Mouse (Mus musculus) midbrain, embryonic 15.5 days (tissue): ENCODE data around the gene Sbf2. TPM values are rescaled to one million over a fixed set of nuclear protein-coding genes. Genes with fewer than 3 reads are reported as not detected.

Experiments
- ATAC-seq: fragments of 200-750 bp; cut with Nextera tagmentation; replicated peaks from 2 replicates; pipeline ENCODE4 v1.8.0; 2017; ENCODE audit warnings: moderate TSS enrichment
- H3K27ac ChIP-seq: fragments of 300-500 bp; sonication (generic); 2 replicates; pipeline ENCODE4 v1.5.1; 2015; ENCODE audit warnings: mild to moderate bottlenecking, inconsistent platforms
- H3K27me3 ChIP-seq: fragments of 300-500 bp; sonication (generic); replicated peaks from 2 replicates; pipeline ENCODE4 v1.6.1; 2015; ENCODE audit warnings: inconsistent platforms
- H3K36me3 ChIP-seq: fragments of 300-500 bp; sonication (generic); replicated peaks from 2 replicates; pipeline ENCODE4 v1.6.1; 2015; ENCODE audit warnings: inconsistent platforms
- H3K4me1 ChIP-seq: fragments of 300-500 bp; sonication (generic); 2 replicates; pipeline ENCODE4 v1.6.1; 2015; ENCODE audit warnings: inconsistent platforms
- H3K4me2 ChIP-seq: fragments of 300-500 bp; sonication (generic); 2 replicates; pipeline ENCODE4 v1.6.1; 2015; ENCODE audit warnings: inconsistent platforms, mild to moderate bottlenecking, moderate library complexity
- H3K4me3 ChIP-seq: fragments of 300-500 bp; sonication (generic); 2 replicates; pipeline ENCODE4 v1.5.1; 2015; ENCODE audit warnings: mild to moderate bottlenecking, inconsistent platforms
- H3K9ac ChIP-seq: fragments of 300-500 bp; sonication (generic); 2 replicates; pipeline ENCODE4 v1.6.1; 2015; ENCODE audit warnings: mild to moderate bottlenecking, inconsistent platforms
- H3K9me3 ChIP-seq: fragments of 300-500 bp; sonication (generic); 2 replicates; pipeline ENCODE4 v1.6.1; 2016; ENCODE audit warnings: inconsistent platforms
- WGBS: fragments of 180-500 bp; shearing (Covaris S2); methylation state at CpG from one replicate; pipeline ENCODE4 v1.1.7; 2015; ENCODE audit warnings: mixed read lengths; 5-methylcytosine and 5-hydroxymethylcytosine counted together
- polyA plus RNA-seq: library from polyadenylated mRNA; unstranded; fragments of >200 nt; fragmentation: Nextera tagmentation; extraction: Ambion mirVana; gene quantifications from 2 replicates; pipeline ENCODE4 v1.2.1, GENCODE M21; 2015

Sbf2 gene
- polyA plus RNA-seq, 1 experiment from 2014 or later: 69.6 TPM

GRCm38 (mm10) chr7:110361516-110361915 is 253.2 kb downstream of the Sbf2 start:
- no peak overlapping the region for H3K4me3 ChIP-seq
- H3K27me3 ChIP-seq: no peaks in the 10 kb centered on the region
- H3K36me3 ChIP-seq: peaks cover 23% of the 10 kb centered on the region
- no peak overlapping the region for H3K9ac ChIP-seq
- no peaks in the 10 kb centered on the region for H3K9me3 ChIP-seq
- H3K4me2 ChIP-seq: no peak overlapping the region
- no peak for ATAC-seq
- H3K27ac ChIP-seq: no peak overlapping the region
- whole genome bisulfite sequencing: 90% methylated on average over 1 of the region's 1 CpGs
- no peaks in the 10 kb centered on the region for H3K4me1 ChIP-seq

- no peak overlapping the region for H3K9ac ChIP-seq
- no peak for ATAC-seq
- no peaks in the 10 kb centered on the region for H3K27me3 ChIP-seq
- peaks cover 18% of the 10 kb centered on the region for H3K36me3 ChIP-seq
- no peak overlapping the region for H3K4me3 ChIP-seq
- H3K4me2 ChIP-seq: no peak overlapping the region
- 93% methylated on average over 2 of the region's 2 CpGs for WGBS
- no peaks in the 10 kb centered on the region for H3K9me3 ChIP-seq
- H3K27ac ChIP-seq: no peak overlapping the region
- H3K4me1 ChIP-seq: no peaks in the 10 kb centered on the region
Observed at GRCm38 (mm10) chr7:110359391-110359790, 255.3 kb downstream of the Sbf2 start.

DNA sequence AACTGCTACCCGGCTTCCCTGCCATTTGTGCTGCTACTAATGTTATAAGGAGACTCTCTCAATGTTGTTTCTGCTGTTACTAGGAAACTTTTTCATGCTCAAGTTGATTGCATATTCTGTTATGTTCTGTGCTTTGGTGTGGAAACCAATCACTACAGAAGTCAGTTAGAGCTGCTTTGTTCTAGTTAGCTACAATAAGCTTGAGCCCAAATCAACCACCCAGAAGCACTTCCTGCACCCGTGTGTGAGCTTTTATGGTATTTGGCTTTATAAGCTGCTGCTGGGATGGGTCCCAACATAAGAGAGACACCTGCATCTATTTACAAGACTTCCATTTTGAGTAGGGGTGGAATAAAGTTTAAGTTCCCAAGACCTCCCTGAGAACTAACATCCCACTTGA is 260.8 kb downstream of the Sbf2 start:
- ATAC-seq: no peak
- no peak overlapping the region for H3K4me2 ChIP-seq
- no peaks in the 10 kb centered on the region for H3K9me3 ChIP-seq
- H3K36me3 ChIP-seq: peaks cover 6% of the 10 kb centered on the region
- WGBS: 91% methylated on average over 2 of the region's 2 CpGs
- H3K4me1 ChIP-seq: no peaks in the 10 kb centered on the region
- no peak overlapping the region for H3K4me3 ChIP-seq
- H3K27ac ChIP-seq: no peak overlapping the region
- no peak overlapping the region for H3K9ac ChIP-seq
- H3K27me3 ChIP-seq: no peaks in the 10 kb centered on the region

GRCm38 (mm10) chr7:110347250-110347649 is 267.5 kb downstream of the Sbf2 start:
- Histone ChIP-seq H3K27ac (no peak overlapping the region), H3K4me2 (no peak overlapping the region), H3K4me1 (no peaks in the 10 kb centered on the region), H3K36me3 (0 out of 2 replicates have a peak, but pooled peaks cover 3% of the 10 kb centered on the region), H3K4me3 (no peak overlapping the region), H3K27me3 (no peaks in the 10 kb centered on the region), H3K9me3 (no peaks in the 10 kb centered on the region), H3K9ac (no peak overlapping the region)
- WGBS: 98% methylated on average over 1 of the region's 1 CpGs
- no peak for ATAC-seq

- H3K9ac ChIP-seq: no peak overlapping the region
- H3K27me3 ChIP-seq: no peaks in the 10 kb centered on the region
- H3K36me3 ChIP-seq: peaks cover 26% of the 10 kb centered on the region
- no peak overlapping the region for H3K4me2 ChIP-seq
- H3K27ac ChIP-seq: no peak overlapping the region
- no peaks in the 10 kb centered on the region for H3K9me3 ChIP-seq
- 73% methylated on average over 4 of the region's 4 CpGs for WGBS
- no peak for ATAC-seq
- H3K4me1 ChIP-seq: no peaks in the 10 kb centered on the region
- H3K4me3 ChIP-seq: no peak overlapping the region
Observed at GRCm38 (mm10) chr7:110337601-110338000, 277.1 kb downstream of the Sbf2 start.

DNA sequence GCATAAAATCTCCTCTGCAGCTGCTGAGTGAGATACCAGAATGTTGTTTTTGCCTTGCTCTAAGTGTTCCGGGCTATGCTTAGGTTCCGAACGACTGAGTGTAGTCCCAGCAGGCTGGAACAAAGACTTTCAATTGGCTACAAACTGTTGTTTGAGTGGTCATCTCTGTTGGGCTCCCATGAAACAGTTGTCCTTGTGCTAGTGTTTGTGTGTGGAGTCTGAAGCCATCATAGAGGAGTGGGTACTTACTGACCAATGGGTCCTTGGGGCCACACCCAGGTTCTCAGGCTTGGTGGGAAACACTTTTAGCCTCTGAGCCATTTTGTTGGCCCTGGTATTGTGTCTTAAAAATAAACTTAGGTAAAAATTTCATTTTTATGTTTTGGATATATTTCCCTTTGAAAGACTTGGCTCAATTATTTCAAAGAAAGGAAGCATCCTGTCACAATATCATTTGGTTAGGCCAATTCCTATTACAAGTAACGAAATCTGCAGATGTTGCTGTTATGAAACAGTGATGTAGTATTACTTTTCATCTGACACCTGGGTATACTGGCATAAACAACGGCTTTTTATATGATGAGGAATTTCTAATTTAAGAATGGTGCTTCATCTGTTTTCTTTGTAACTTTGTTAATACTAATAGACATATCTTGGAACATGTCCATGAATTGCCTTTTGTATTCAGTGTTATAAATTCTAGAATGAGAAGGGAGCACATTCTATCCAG is 289.2 kb downstream of the Sbf2 start:
- Histone ChIP-seq H3K27me3 (no peaks in the 10 kb centered on the region), H3K36me3 (peaks cover 71% of the 10 kb centered on the region), H3K4me1 (no peaks in the 10 kb centered on the region)

GRCm38 (mm10) chr7:110324852-110325251 is 289.9 kb downstream of the Sbf2 start:
- 94% methylated on average over 1 of the region's 1 CpGs for WGBS
- H3K27me3 ChIP-seq: no peaks in the 10 kb centered on the region
- no peak overlapping the region for H3K4me2 ChIP-seq
- H3K4me1 ChIP-seq: no peaks in the 10 kb centered on the region
- H3K4me3 ChIP-seq: no peak overlapping the region
- no peak overlapping the region for H3K9ac ChIP-seq
- H3K27ac ChIP-seq: no peak overlapping the region
- ATAC-seq: no peak
- peaks cover 71% of the 10 kb centered on the region for H3K36me3 ChIP-seq
- no peaks in the 10 kb centered on the region for H3K9me3 ChIP-seq

More for the DNA sequence above, 289.2 kb downstream of the Sbf2 start:
- Histone ChIP-seq H3K9me3 (no peaks in the 10 kb centered on the region), H3K9ac (no peak overlapping the region), H3K4me3 (no peak overlapping the region), H3K27ac (no peak overlapping the region), H3K4me2 (no peak overlapping the region)
- WGBS: 95% methylated on average over 5 of the region's 5 CpGs
- ATAC-seq: no peak

GRCm38 (mm10) chr7:110321106-110321505 is 293.6 kb downstream of the Sbf2 start:
- Histone ChIP-seq H3K9ac (no peak overlapping the region), H3K4me3 (no peak overlapping the region), H3K9me3 (no peaks in the 10 kb centered on the region), H3K4me2 (no peak overlapping the region), H3K4me1 (no peaks in the 10 kb centered on the region), H3K27ac (no peak overlapping the region), H3K27me3 (no peaks in the 10 kb centered on the region), H3K36me3 (peaks cover 52% of the 10 kb centered on the region)
- ATAC-seq: no peak
- WGBS: 78% methylated on average over 5 of the region's 5 CpGs

DNA sequence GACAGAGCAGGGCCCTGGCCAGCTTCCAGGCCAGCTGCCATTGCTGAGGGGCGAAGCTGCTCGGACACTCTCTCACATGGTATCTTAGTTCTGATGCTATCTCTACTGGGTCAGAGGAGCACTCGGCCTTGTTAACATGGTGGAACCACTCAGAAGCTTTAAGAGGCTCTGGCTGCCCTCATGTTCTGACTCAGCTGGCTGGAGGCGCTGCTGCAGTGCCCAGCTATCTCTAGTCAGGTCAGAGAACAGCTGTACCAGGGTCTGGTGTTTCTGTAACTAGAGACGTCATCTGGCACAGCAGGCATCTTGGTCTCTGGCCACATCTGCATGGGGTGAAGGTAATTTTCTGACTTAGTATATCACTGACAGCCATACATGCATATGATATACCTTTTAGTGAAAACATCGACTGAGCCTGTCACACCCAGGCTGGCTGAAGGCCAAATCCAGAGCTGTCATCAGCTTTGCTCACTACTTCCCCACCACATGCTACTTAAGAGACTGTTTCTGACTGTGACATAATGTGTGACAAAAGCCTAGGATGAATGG is 295.7 kb downstream of the Sbf2 start:
- no peaks in the 10 kb centered on the region for H3K27me3 ChIP-seq
- no peaks in the 10 kb centered on the region for H3K4me1 ChIP-seq
- no peaks in the 10 kb centered on the region for H3K9me3 ChIP-seq
- H3K4me3 ChIP-seq: no peak overlapping the region
- no peak overlapping the region for H3K27ac ChIP-seq
- no peak for ATAC-seq
- H3K36me3 ChIP-seq: peaks cover 50% of the 10 kb centered on the region
- no peak overlapping the region for H3K9ac ChIP-seq
- 82% methylated on average over 6 of the region's 6 CpGs for WGBS
- H3K4me2 ChIP-seq: no peak overlapping the region

- peaks cover 56% of the 10 kb centered on the region for H3K36me3 ChIP-seq
- no peak for ATAC-seq
- H3K9me3 ChIP-seq: no peaks in the 10 kb centered on the region
- H3K27me3 ChIP-seq: no peaks in the 10 kb centered on the region
- WGBS: 96% methylated on average over 4 of the region's 4 CpGs
- H3K4me2 ChIP-seq: no peak overlapping the region
- no peak overlapping the region for H3K9ac ChIP-seq
- no peaks in the 10 kb centered on the region for H3K4me1 ChIP-seq
- H3K27ac ChIP-seq: no peak overlapping the region
- no peak overlapping the region for H3K4me3 ChIP-seq
Observed at GRCm38 (mm10) chr7:110317412-110317811, 297.3 kb downstream of the Sbf2 start.

DNA sequence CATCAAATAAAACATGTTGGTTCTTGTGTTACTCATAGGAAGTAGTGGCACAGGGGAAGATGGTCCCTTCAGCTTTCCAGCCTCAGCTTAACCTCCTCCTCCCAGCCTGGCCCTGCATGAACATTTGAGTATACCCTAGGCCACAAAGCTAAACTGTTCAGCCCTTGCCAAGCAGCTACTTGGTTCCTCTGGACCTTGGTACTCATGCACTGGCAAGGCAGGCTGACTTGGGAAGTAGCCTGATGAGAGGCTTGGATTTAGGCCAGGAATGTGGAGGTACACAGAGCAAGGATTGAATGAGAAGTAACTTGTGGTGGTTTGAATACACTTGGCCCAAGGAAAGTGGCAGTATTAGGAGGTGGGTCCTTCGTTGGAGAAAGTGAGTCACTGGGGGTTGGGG is 299.4 kb downstream of the Sbf2 start:
- WGBS: 96% methylated on average over 1 of the region's 1 CpGs
- no peaks in the 10 kb centered on the region for H3K9me3 ChIP-seq
- no peak overlapping the region for H3K4me3 ChIP-seq
- no peak overlapping the region for H3K9ac ChIP-seq
- H3K27me3 ChIP-seq: no peaks in the 10 kb centered on the region
- peaks cover 62% of the 10 kb centered on the region for H3K36me3 ChIP-seq
- H3K4me2 ChIP-seq: no peak overlapping the region
- H3K27ac ChIP-seq: no peak overlapping the region
- ATAC-seq: no peak
- H3K4me1 ChIP-seq: no peaks in the 10 kb centered on the region

DNA sequence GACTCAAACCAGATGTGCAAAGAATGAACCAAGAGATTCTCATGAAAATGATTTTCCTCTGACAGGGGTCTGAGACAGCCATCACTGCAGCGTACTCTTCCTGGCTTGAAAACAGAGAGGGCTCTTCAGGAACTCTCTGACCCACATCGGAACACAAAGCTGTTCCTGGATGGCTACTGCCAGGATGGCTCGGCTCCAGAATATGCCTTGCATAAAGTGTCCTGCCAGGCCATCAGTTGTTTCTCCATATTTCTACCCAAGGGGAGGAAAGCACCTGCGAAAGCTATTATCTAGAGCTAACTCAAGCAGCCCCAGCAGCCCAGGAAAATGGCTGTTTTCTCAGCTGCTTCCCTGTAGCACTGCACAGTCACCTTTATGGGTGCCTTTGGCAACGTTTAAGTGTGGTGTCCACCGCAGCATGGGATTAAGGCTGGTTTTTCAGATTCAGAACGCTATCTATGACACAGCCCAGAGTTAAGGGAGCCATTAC is 300.3 kb downstream of the Sbf2 start:
- H3K4me2 ChIP-seq: no peak overlapping the region
- H3K27ac ChIP-seq: no peak overlapping the region
- WGBS: 93% methylated on average over 7 of the region's 7 CpGs
- H3K9me3 ChIP-seq: no peaks in the 10 kb centered on the region
- no peak overlapping the region for H3K9ac ChIP-seq
- H3K27me3 ChIP-seq: no peaks in the 10 kb centered on the region
- peaks cover 63% of the 10 kb centered on the region for H3K36me3 ChIP-seq
- no peaks in the 10 kb centered on the region for H3K4me1 ChIP-seq
- no peak for ATAC-seq
- no peak overlapping the region for H3K4me3 ChIP-seq
